Mouse (Mus musculus): ENCODE measurements around the gene Olfr1329. TPM values are rescaled to one million over a fixed set of nuclear protein-coding genes. Genes with fewer than 3 reads are reported as not detected.
"Not testable (repeated sequence)": the region's sequence is repeated elsewhere in the genome, so short reads cannot be mapped to it uniquely, and the experiment has no call there.

Gene Olfr1329
- polyA plus RNA-seq (2015; fragmentation: Nextera tagmentation; extraction: Ambion mirVana) = not detected in 2 replicates

- H3K9me3 ChIP-seq (replicated peaks; ENCODE audit: control insufficient read depth, low read length); H3K36me3 ChIP-seq (ENCODE audit: control insufficient read depth, insufficient read depth); H3K27ac ChIP-seq (ENCODE audit: low read length); H3K4me3 ChIP-seq (ENCODE audit: low read length); ATAC-seq (replicated peaks; ENCODE audit: extremely low read depth, insufficient read depth, low FRiP score); H3K9ac ChIP-seq (ENCODE audit: low read length); H3K4me1 ChIP-seq (ENCODE audit: control insufficient read depth, insufficient read depth, low read length); H3K4me2 ChIP-seq (ENCODE audit: low read depth, low read length); H3K27me3 ChIP-seq (ENCODE audit: control insufficient read depth, insufficient read depth, low read length): not testable (repeated sequence)
- 42% methylated on average over 2 of the region's 2 CpGs for WGBS
These were observed at the start of gene Olfr1329 for GRCm38 (mm10) chr4:118917365-118917764. Gene Olfr1329, minus strand, starts transcription at chr4:118917465.

GRCm38 (mm10) chr4:118961141-118961628, 43.9 kb upstream of the Olfr1329 start, which contains the start of gene Lao1:
Gene Lao1, plus strand, starts transcription at chr4:118961578.
- no peak within 1 kb of the TSS for H3K27ac ChIP-seq (ENCODE audit: low read length)
- H3K36me3 ChIP-seq (ENCODE audit: control insufficient read depth, insufficient read depth) = no peaks in the 10 kb centered on the region
- no peaks in the 10 kb centered on the region; the same call in 1 of the 2 replicates for H3K27me3 ChIP-seq (ENCODE audit: control insufficient read depth, insufficient read depth, low read length)
- no peak within 1 kb of the TSS for H3K4me2 ChIP-seq (ENCODE audit: low read depth, low read length)
- no peaks in the 10 kb centered on the region for H3K9me3 ChIP-seq (replicated peaks; ENCODE audit: control insufficient read depth, low read length)
- WGBS = 71% methylated on average over 2 of the region's 2 CpGs
- H3K4me1 ChIP-seq (ENCODE audit: control insufficient read depth, insufficient read depth, low read length) = no peaks in the 10 kb centered on the region
- H3K4me3 ChIP-seq (ENCODE audit: low read length) = no peak within 1 kb of the TSS
- 0 out of 2 replicates have a peak, but pooled peaks have one; percentile 52 for ATAC-seq (replicated peaks; ENCODE audit: extremely low read depth, insufficient read depth, low FRiP score)
- no peak within 1 kb of the TSS for H3K9ac ChIP-seq (ENCODE audit: low read length)

GRCm38 (mm10) chr4:118958812-118959211, 41.5 kb upstream of the Olfr1329 start:
- H3K27ac ChIP-seq (ENCODE audit: low read length) = no peak overlapping the region

GRCm38 (mm10) chr4:118938512-118938911, 21.2 kb upstream of the Olfr1329 start, which contains the start of gene Olfr1328:
Gene Olfr1328, minus strand, starts transcription at chr4:118938612.
- no peak for ATAC-seq (replicated peaks; ENCODE audit: extremely low read depth, insufficient read depth, low FRiP score)
- H3K36me3 ChIP-seq (ENCODE audit: control insufficient read depth, insufficient read depth) = no peaks in the 10 kb centered on the region
- no peaks in the 10 kb centered on the region for H3K27me3 ChIP-seq (ENCODE audit: control insufficient read depth, insufficient read depth, low read length)
- H3K9me3 ChIP-seq (replicated peaks; ENCODE audit: control insufficient read depth, low read length) = no peaks in the 10 kb centered on the region
- H3K27ac ChIP-seq (ENCODE audit: low read length) = no peak within 1 kb of the TSS
- no peak within 1 kb of the TSS for H3K9ac ChIP-seq (ENCODE audit: low read length)
- no peak within 1 kb of the TSS for H3K4me2 ChIP-seq (ENCODE audit: low read depth, low read length)
- H3K4me1 ChIP-seq (ENCODE audit: control insufficient read depth, insufficient read depth, low read length) = no peaks in the 10 kb centered on the region
- no peak within 1 kb of the TSS for H3K4me3 ChIP-seq (ENCODE audit: low read length)
- WGBS = 71% methylated on average over 2 of the region's 2 CpGs

More at GRCm38 (mm10) chr4:118958812-118959211, 41.5 kb upstream of the Olfr1329 start:
- Histone ChIP-seq H3K4me2 (ENCODE audit: low read depth, low read length) (no peak overlapping the region), H3K9me3 (replicated peaks; ENCODE audit: control insufficient read depth, low read length) (no peaks in the 10 kb centered on the region), H3K27me3 (ENCODE audit: control insufficient read depth, insufficient read depth, low read length) (no peaks in the 10 kb centered on the region; the same call in 1 of the 2 replicates), H3K36me3 (ENCODE audit: control insufficient read depth, insufficient read depth) (no peaks in the 10 kb centered on the region), H3K9ac (ENCODE audit: low read length) (no peak overlapping the region), H3K4me3 (ENCODE audit: low read length) (no peak overlapping the region), H3K4me1 (ENCODE audit: control insufficient read depth, insufficient read depth, low read length) (no peaks in the 10 kb centered on the region)
- 70% methylated on average over 7 of the region's 7 CpGs for WGBS
- no peak for ATAC-seq (replicated peaks; ENCODE audit: extremely low read depth, insufficient read depth, low FRiP score)

GRCm38 (mm10) chr4:118931326-118931725, 14.1 kb upstream of the Olfr1329 start:
- ATAC-seq (replicated peaks; ENCODE audit: extremely low read depth, insufficient read depth, low FRiP score); H3K27me3 ChIP-seq (ENCODE audit: control insufficient read depth, insufficient read depth, low read length); H3K9ac ChIP-seq (ENCODE audit: low read length); H3K4me1 ChIP-seq (ENCODE audit: control insufficient read depth, insufficient read depth, low read length); H3K9me3 ChIP-seq (replicated peaks; ENCODE audit: control insufficient read depth, low read length); H3K4me2 ChIP-seq (ENCODE audit: low read depth, low read length); H3K4me3 ChIP-seq (ENCODE audit: low read length); H3K36me3 ChIP-seq (ENCODE audit: control insufficient read depth, insufficient read depth); H3K27ac ChIP-seq (ENCODE audit: low read length): not testable (repeated sequence)
- WGBS = 74% methylated on average over 3 of the region's 3 CpGs

GRCm38 (mm10) chr4:118901981-118902380, 15.3 kb downstream of the Olfr1329 start:
- Histone ChIP-seq H3K4me3 (ENCODE audit: low read length) (no peak overlapping the region), H3K4me2 (ENCODE audit: low read depth, low read length) (no peak overlapping the region), H3K27ac (ENCODE audit: low read length) (no peak overlapping the region), H3K36me3 (ENCODE audit: control insufficient read depth, insufficient read depth) (no peaks in the 10 kb centered on the region), H3K27me3 (ENCODE audit: control insufficient read depth, insufficient read depth, low read length) (no peaks in the 10 kb centered on the region), H3K9ac (ENCODE audit: low read length) (no peak overlapping the region), H3K9me3 (replicated peaks; ENCODE audit: control insufficient read depth, low read length) (no peaks in the 10 kb centered on the region), H3K4me1 (ENCODE audit: control insufficient read depth, insufficient read depth, low read length) (no peaks in the 10 kb centered on the region)
- WGBS = 51% methylated on average over 2 of the region's 2 CpGs
- ATAC-seq (replicated peaks; ENCODE audit: extremely low read depth, insufficient read depth, low FRiP score) = no peak

GRCm38 (mm10) chr4:118888297-118888696, 29.0 kb downstream of the Olfr1329 start, which contains the start of gene Olfr1330:
Gene Olfr1330, plus strand, starts transcription at chr4:118888597.
- Histone ChIP-seq H3K4me2 (ENCODE audit: low read depth, low read length) (no peak within 1 kb of the TSS), H3K27me3 (ENCODE audit: control insufficient read depth, insufficient read depth, low read length) (no peaks in the 10 kb centered on the region), H3K4me1 (ENCODE audit: control insufficient read depth, insufficient read depth, low read length) (no peaks in the 10 kb centered on the region), H3K9ac (ENCODE audit: low read length) (no peak within 1 kb of the TSS), H3K27ac (ENCODE audit: low read length) (no peak within 1 kb of the TSS), H3K4me3 (ENCODE audit: low read length) (no peak within 1 kb of the TSS), H3K36me3 (ENCODE audit: control insufficient read depth, insufficient read depth) (no peaks in the 10 kb centered on the region), H3K9me3 (replicated peaks; ENCODE audit: control insufficient read depth, low read length) (no peaks in the 10 kb centered on the region)
- 79% methylated on average over 1 of the region's 1 CpGs for WGBS
- no peak for ATAC-seq (replicated peaks; ENCODE audit: extremely low read depth, insufficient read depth, low FRiP score)

- peak; percentile 84 for ATAC-seq (replicated peaks; ENCODE audit: extremely low read depth, insufficient read depth, low FRiP score)
- H3K9ac ChIP-seq (ENCODE audit: low read length) = no peak overlapping the region
- peaks cover 13% of the 10 kb centered on the region for H3K4me1 ChIP-seq (ENCODE audit: control insufficient read depth, insufficient read depth, low read length)
- no peaks in the 10 kb centered on the region for H3K36me3 ChIP-seq (ENCODE audit: control insufficient read depth, insufficient read depth)
- no peaks in the 10 kb centered on the region for H3K9me3 ChIP-seq (replicated peaks; ENCODE audit: control insufficient read depth, low read length)
- H3K4me2 ChIP-seq (ENCODE audit: low read depth, low read length) = no peak overlapping the region
- H3K27ac ChIP-seq (ENCODE audit: low read length) = peak overlapping the region; percentile 63
- no peak overlapping the region for H3K4me3 ChIP-seq (ENCODE audit: low read length)
- no peaks in the 10 kb centered on the region for H3K27me3 ChIP-seq (ENCODE audit: control insufficient read depth, insufficient read depth, low read length)
These were observed 49.7 kb downstream of the Olfr1329 start for GRCm38 (mm10) chr4:118867566-118867965.

Data from heart, embryonic 16.5 days (tissue).